Mouse (Mus musculus) kidney, adult 18-20 months (tissue): ENCODE measurements around the gene Heatr4.
A peak's percentile ranks its signal among the peaks of the same experiment; 100 is the strongest.
"Not testable (repeated sequence)": the region's sequence is repeated elsewhere in the genome, so short reads cannot be mapped to it uniquely, and the experiment has no call there.

Source experiments
- DNase-seq: peaks from one replicate; pipeline ENCODE4 v3.0.0; 2021

The Heatr4 gene

GRCm38 (mm10) chr12:83984752-83985151 lies at the start of gene Heatr4:
Heatr4 (minus strand) TSS chr12:83984852.
- DNase-seq: no peak

- DNase-seq: no peak
Observed at GRCm38 (mm10) chr12:84034108-84034507, 49.5 kb upstream of the Heatr4 start.

- DNase-seq: not testable (repeated sequence)
Observed at GRCm38 (mm10) chr12:84033302-84033701, 48.6 kb upstream of the Heatr4 start.

DNA sequence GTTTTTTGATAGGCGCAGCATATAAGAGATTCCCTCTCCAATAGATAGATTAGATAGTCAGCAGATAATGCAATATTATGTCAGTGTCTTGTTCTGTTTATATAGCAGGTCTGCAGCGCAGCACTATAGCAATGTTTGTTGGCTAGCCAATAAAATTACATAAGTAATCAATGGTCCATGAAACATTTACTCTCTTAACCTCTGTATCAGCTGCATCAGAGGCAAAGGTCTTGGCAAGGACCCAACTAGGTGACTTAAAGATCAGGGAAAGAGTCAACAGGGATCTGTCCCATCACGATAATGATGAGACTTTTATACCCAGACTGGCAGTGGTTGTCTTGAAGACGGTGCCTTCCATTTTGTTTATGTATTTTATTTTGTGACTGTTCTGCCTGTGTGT lies 48.2 kb upstream of the Heatr4 start:
- DNase-seq: no peak

- peak; percentile 83 for DNase-seq
Observed at GRCm38 (mm10) chr12:84030659-84031332, 46.1 kb upstream of the Heatr4 start.

- not testable (repeated sequence) for DNase-seq
Observed at GRCm38 (mm10) chr12:84029043-84029442, 44.4 kb upstream of the Heatr4 start.

- DNase-seq: not testable (repeated sequence)
Observed at GRCm38 (mm10) chr12:84028328-84028727, 43.7 kb upstream of the Heatr4 start.

GRCm38 (mm10) chr12:84025888-84026287 lies 41.2 kb upstream of the Heatr4 start:
- no peak for DNase-seq

GRCm38 (mm10) chr12:84023052-84023745 lies 38.5 kb upstream of the Heatr4 start:
- DNase-seq: no peak

- DNase-seq: not testable (repeated sequence)
Observed at GRCm38 (mm10) chr12:84022266-84022665, 37.6 kb upstream of the Heatr4 start.

- DNase-seq: peak; percentile 88
Observed at GRCm38 (mm10) chr12:84020528-84020927, 35.9 kb upstream of the Heatr4 start.

DNA sequence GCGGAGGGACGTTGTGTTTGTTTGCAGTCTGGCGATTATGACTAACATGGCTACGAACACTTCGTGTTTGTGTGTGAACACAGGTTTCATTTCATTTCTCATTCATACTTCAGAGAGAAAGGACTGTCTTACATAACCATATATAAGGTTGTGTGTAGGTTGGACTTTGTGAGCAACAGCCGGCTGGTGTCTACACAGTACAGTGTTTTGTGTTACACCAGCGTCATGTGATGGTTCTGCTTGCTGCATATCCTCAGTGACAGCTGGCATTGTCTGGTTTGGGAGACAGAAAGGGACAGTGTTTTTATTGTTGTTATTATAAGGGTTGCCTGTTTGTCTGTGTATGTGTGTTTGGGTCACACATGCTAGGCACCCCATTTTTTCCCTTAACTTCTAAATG lies 29.0 kb upstream of the Heatr4 start:
- DNase-seq: no peak

DNA sequence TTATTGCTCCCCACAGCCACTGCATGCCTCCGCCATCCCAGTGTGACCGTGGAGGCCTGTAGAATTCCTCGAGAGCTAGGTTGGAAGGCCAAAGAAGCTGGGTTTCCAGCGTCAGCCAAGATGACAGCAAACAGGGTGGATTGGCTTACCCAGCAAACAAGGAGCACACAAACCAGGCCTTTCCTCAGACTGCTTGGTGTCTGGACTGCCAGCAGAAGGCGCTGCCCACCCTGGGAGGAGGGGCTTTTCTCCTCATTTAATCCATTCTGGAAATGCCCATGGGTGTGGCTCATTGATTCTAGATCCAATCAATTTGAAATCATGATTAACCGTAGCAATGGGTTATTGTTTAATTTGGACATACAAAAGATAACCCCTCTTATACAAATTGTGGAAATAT lies 28.5 kb upstream of the Heatr4 start:
- DNase-seq: no peak

GRCm38 (mm10) chr12:84011251-84012040 lies 26.8 kb upstream of the Heatr4 start:
- DNase-seq: peak; percentile 92

- DNase-seq: no peak
Observed at GRCm38 (mm10) chr12:84010201-84010600, 25.5 kb upstream of the Heatr4 start.

GRCm38 (mm10) chr12:84009171-84009965 lies 24.7 kb upstream of the Heatr4 start, which contains the start of gene Acot1:
Acot1 (plus strand) TSS chr12:84009490.
- DNase-seq: peak; percentile 81

DNA sequence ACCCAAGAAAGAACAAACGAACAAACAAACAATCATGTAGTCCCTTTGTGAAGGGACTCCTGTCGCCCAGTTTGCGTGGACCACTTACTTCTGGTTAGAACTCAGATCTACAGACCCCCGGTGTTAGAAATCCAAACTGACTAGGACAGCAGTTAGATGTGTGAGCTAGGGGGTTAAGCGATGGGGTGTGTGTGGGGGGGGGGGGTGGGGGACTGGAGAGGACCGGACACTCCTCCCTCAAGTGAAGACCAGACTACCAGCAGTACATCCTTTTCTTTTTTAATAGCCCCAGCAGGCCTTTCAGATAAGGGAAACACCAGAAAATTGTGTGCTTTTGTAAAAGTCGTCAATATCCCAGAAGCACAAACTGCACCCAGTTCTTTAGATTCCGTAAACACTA lies 24.1 kb upstream of the Heatr4 start:
- DNase-seq: no peak

DNA sequence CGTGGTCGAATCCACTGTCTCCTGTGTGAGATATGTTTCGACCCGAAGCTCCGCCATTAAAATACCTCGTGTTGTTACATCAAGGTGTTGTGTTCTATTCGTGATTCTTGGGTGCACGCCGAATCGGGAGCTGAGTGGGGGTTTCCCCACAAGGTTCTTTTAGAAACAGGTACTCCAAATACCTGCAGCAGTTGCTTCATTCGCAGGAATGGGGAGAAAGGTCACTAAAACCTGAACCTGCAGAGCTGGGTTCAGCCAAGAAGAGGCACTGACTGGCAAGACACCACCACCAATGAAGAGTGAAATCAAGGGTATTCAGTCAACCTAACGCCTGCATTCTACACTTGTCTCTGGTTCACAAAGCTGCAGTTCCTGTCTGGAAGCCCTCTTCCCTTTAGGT lies 23.6 kb upstream of the Heatr4 start:
- DNase-seq: peak; percentile 33

- no peak for DNase-seq
Observed at GRCm38 (mm10) chr12:84003866-84004265, 19.2 kb upstream of the Heatr4 start.

DNA sequence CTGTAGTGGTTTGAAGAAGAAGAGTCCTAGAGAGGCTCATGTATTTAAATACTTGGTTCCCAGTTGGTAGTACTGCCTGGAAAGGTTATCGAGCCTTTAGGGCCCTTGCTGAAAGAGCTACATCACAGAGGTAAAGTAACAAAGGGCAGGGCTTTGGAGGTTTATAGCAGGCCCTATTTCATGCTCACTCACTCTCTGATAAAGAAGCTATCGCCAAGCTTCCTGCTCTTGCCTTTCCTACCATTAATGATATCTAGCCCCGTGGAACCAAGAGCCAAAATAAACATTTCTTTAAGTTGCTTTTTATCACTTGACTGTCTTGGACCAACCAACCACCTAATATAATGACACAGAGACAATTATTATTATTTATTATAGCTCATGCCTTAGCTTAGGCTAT lies 15.8 kb upstream of the Heatr4 start:
- DNase-seq: no peak

DNA sequence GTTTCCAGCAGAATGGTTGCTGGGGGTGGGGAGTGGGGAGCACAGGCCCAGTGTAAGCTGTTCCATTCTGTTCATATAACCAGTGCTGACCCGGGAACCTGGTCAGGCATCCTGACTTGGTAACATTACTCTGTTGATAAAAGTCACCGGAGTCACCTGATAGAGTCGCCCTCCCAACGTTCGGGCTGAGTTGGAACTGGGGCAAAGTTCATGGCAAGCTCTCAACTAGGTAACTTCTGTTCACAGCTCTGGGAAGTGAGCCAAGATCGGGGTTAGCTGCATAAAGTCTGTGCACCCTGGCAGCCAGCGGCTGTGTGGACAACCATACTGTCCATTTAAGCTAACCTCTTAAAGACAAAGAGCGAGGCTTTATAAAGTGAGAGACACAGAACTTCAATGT lies 14.6 kb upstream of the Heatr4 start:
- peak; percentile 89 for DNase-seq

- no peak for DNase-seq
Observed at GRCm38 (mm10) chr12:83998341-83999107, 13.9 kb upstream of the Heatr4 start.
